17 mouse cellular contexts compared by ENCODE assay signal in genomic region chr11:95085710-95086109, GRCm38 (mm10). TPM values are rescaled to one million over a fixed set of nuclear protein-coding genes. Genes with fewer than 3 reads are reported as not detected.
DNase-seq lines count a peak whose midpoint lies in the region; ATAC-seq and TF ChIP-seq lines count a peak whose summit lies in the region.
"Had no signal": no experiment of that assay in that cellular context is flagged by ENCODE, and none has a peak within 500 bp of the region (broad histone marks: within the 10 kb centered on the region; RNA-seq: fewer than 3 reads in every experiment).

No protein-coding gene starts in this region.

- H3K4me3 ChIP-seq in heart, embryonic 13.5 days, result no peak overlapping the region
- H3K4me3 ChIP-seq in liver, postnatal 0 days (ENCODE audit: low read depth, low read length), result no peak overlapping the region
- H3K4me3 ChIP-seq in CH12.LX (replicated peaks in 1 of 3; ENCODE audit: low read depth in 2 of 3, low read length in 2 of 3, poor library complexity in 1 of 3), result no peak overlapping the region
- no peak overlapping the region for H3K4me3 ChIP-seq in embryonic fibroblast, embryonic 13.5 days (ENCODE audit: insufficient read depth, low read length)
- no peak overlapping the region for H3K4me3 ChIP-seq in intestine, postnatal 0 days (ENCODE audit: low read depth, low read length)
- H3K4me3 ChIP-seq: embryonic facial prominence, embryonic 12.5 days; hindbrain, embryonic 13.5 days; left cerebral cortex, adult 2 months had no signal

- in situ Hi-C loops in CH12.LX (cut with MboI; ENCODE audit: low pct_ligation_motif_present, low pct_unique_long_range_greater_than_20kb, low sequenced_read_pairs), result no loop called here

- no peak for TF ChIP-seq RAD21 in CH12.LX (IDR thresholded peaks at IDR 0.05; ENCODE audit: low read depth, low read length)

- no peaks in the 10 kb centered on the region for H3K9me3 ChIP-seq in heart, embryonic 13.5 days
- H3K9me3 ChIP-seq in liver, postnatal 0 days (ENCODE audit: low read length), result no peaks in the 10 kb centered on the region
- H3K9me3 ChIP-seq in CH12.LX (replicated peaks; ENCODE audit: low read length), result peaks cover 6% of the 10 kb centered on the region
- H3K9me3 ChIP-seq in intestine, postnatal 0 days (ENCODE audit: control insufficient read depth), result no peaks in the 10 kb centered on the region
- H3K9me3 ChIP-seq: embryonic facial prominence, embryonic 12.5 days; hindbrain, embryonic 13.5 days had no signal

- no peak for TF ChIP-seq CTCF in liver, postnatal 0 days (IDR thresholded peaks at IDR 0.05; ENCODE audit: low read depth)
- no peak for TF ChIP-seq CTCF in CH12.LX (conservative IDR thresholded peaks at IDR 0.05 in 1 of 2, IDR thresholded peaks at IDR 0.05 in 1 of 2; ENCODE audit: low read depth in 2 of 2, low read length in 2 of 2)
- no peak for TF ChIP-seq CTCF in embryonic fibroblast, embryonic 13.5 days (IDR thresholded peaks at IDR 0.05; ENCODE audit: borderline replicate concordance, insufficient read depth, low read length)
- TF ChIP-seq CTCF in intestine, postnatal 0 days (IDR thresholded peaks at IDR 0.05; ENCODE audit: low read depth), result no peak

- 15% methylated on average over 5 of the region's 5 CpGs for WGBS in heart, embryonic 13.5 days
- WGBS in liver, postnatal 0 days (ENCODE audit: insufficient replicate concordance), result 19% methylated on average over 5 of the region's 5 CpGs
- whole genome bisulfite sequencing in intestine, postnatal 0 days, result 34% methylated on average over 5 of the region's 5 CpGs

- H3K4me1 ChIP-seq in heart, embryonic 13.5 days, result peaks cover 46% of the 10 kb centered on the region
- peaks cover 3% of the 10 kb centered on the region; the same call in 1 of the 2 replicates for H3K4me1 ChIP-seq in liver, postnatal 0 days (ENCODE audit: insufficient read depth)
- H3K4me1 ChIP-seq in CH12.LX (ENCODE audit: control insufficient read depth in 1 of 2, insufficient read depth in 2 of 2), result peaks cover 23 to 50% of the 10 kb centered on the region in 2 experiments
- H3K4me1 ChIP-seq in embryonic fibroblast, embryonic 13.5 days (ENCODE audit: control insufficient read depth, insufficient read depth, low read length), result peaks cover 13% of the 10 kb centered on the region
- H3K4me1 ChIP-seq in intestine, postnatal 0 days (replicated peaks; ENCODE audit: control insufficient read depth, insufficient read depth, low read length), result no peaks in the 10 kb centered on the region
- H3K4me1 ChIP-seq: hindbrain, embryonic 13.5 days had no signal

- TF ChIP-seq EP300 in liver, postnatal 0 days (IDR thresholded peaks at IDR 0.05; ENCODE audit: low read depth), result no peak
- peak; percentile 62 for TF ChIP-seq EP300 in CH12.LX (IDR thresholded peaks at IDR 0.05; ENCODE audit: low read length)

- DNase-seq in heart, postnatal 25 days (ENCODE audit: low spot score), result no peak
- DNase-seq in liver (peak; percentile 41), CH12.LX (ENCODE audit: extremely low read depth) (no peak)
- DNase-seq in liver, postnatal 0 days, result no peak
- DNase-seq: cerebellum, adult 9-11 months; lung, postnatal 36 days; midbrain, embryonic 14.5 days; right cerebral cortex, postnatal 4 days; thymus, adult 2 months had no signal

- TF ChIP-seq POLR2A in CH12.LX (IDR thresholded peaks at IDR 0.05; ENCODE audit: low read depth, low read length), result no peak
- TF ChIP-seq POLR2A in embryonic fibroblast, embryonic 13.5 days (IDR thresholded peaks at IDR 0.05; ENCODE audit: low read depth, low read length), result no peak

- dilution Hi-C loops in CH12.LX (cut with MboI; ENCODE audit: extremely low pct_ligation_motif_present, extremely low pct_unique_long_range_greater_than_20kb, low sequenced_read_pairs), result no loop called here

- H3K79me2 ChIP-seq in CH12.LX (replicated peaks; ENCODE audit: control insufficient read depth, extremely low read depth, insufficient read depth, poor library complexity, severe bottlenecking), result no peaks in the 10 kb centered on the region

- H3K27ac ChIP-seq in heart, embryonic 13.5 days (replicated peaks), result peak overlapping the region; percentile 15; the same call in 1 of the 2 replicates
- H3K27ac ChIP-seq in liver, postnatal 0 days (ENCODE audit: low read depth), result no peak overlapping the region
- H3K27ac ChIP-seq in CH12.LX (ENCODE audit: insufficient read depth, low read depth), result no peak overlapping the region
- H3K27ac ChIP-seq in embryonic fibroblast, embryonic 13.5 days (ENCODE audit: insufficient read depth, low read length), result 0 out of 2 replicates have a peak overlapping the region, but pooled peaks have one; percentile 9
- H3K27ac ChIP-seq in intestine, postnatal 0 days (ENCODE audit: low read depth, low read length), result no peak overlapping the region
- H3K27ac ChIP-seq: embryonic facial prominence, embryonic 12.5 days; hindbrain, embryonic 13.5 days; left cerebral cortex, adult 2 months had no signal

- no peaks in the 10 kb centered on the region; the same call in 1 of the 2 replicates for H3K27me3 ChIP-seq in heart, embryonic 13.5 days (replicated peaks)
- H3K27me3 ChIP-seq in liver, postnatal 0 days (ENCODE audit: insufficient read depth, low read length), result no peaks in the 10 kb centered on the region
- peaks cover 3% of the 10 kb centered on the region for H3K27me3 ChIP-seq in CH12.LX (replicated peaks)
- no peaks in the 10 kb centered on the region for H3K27me3 ChIP-seq in intestine, postnatal 0 days (replicated peaks; ENCODE audit: control insufficient read depth, insufficient read depth, low read length)
- H3K27me3 ChIP-seq: embryonic facial prominence, embryonic 12.5 days; hindbrain, embryonic 13.5 days had no signal

- intact Hi-C loops in heart, postnatal 25 days (cut with DNase I), result no loop called here

- no peak overlapping the region for H3K4me2 ChIP-seq in heart, embryonic 13.5 days
- H3K4me2 ChIP-seq in liver, postnatal 0 days (ENCODE audit: low read depth, low read length), result no peak overlapping the region
- no peak overlapping the region for H3K4me2 ChIP-seq in CH12.LX (ENCODE audit: insufficient read depth, low read depth, poor library complexity, severe bottlenecking)
- H3K4me2 ChIP-seq in intestine, postnatal 0 days (replicated peaks; ENCODE audit: low read depth), result no peak overlapping the region
- H3K4me2 ChIP-seq: embryonic facial prominence, embryonic 12.5 days; hindbrain, embryonic 13.5 days had no signal

- H3K9ac ChIP-seq in heart, embryonic 13.5 days, result peak overlapping the region; percentile 6; the same call in 1 of the 2 replicates
- H3K9ac ChIP-seq in liver, postnatal 0 days (replicated peaks), result no peak overlapping the region
- no peak overlapping the region for H3K9ac ChIP-seq in CH12.LX (ENCODE audit: insufficient read depth, low read depth)
- H3K9ac ChIP-seq in intestine, postnatal 0 days (ENCODE audit: low read depth, low read length), result no peak overlapping the region
- H3K9ac ChIP-seq: embryonic facial prominence, embryonic 12.5 days; hindbrain, embryonic 13.5 days had no signal

- H3K36me3 ChIP-seq in heart, embryonic 13.5 days, result no peaks in the 10 kb centered on the region
- no peaks in the 10 kb centered on the region for H3K36me3 ChIP-seq in liver, postnatal 0 days (replicated peaks; ENCODE audit: insufficient read depth, low read length)
- H3K36me3 ChIP-seq in CH12.LX (replicated peaks in 1 of 2; ENCODE audit: control insufficient read depth in 1 of 2, insufficient read depth in 1 of 2, low read length in 1 of 2), result no peaks in the 10 kb centered on the region
- H3K36me3 ChIP-seq in intestine, postnatal 0 days (ENCODE audit: control insufficient read depth, insufficient read depth), result no peaks in the 10 kb centered on the region
- H3K36me3 ChIP-seq: embryonic facial prominence, embryonic 12.5 days; hindbrain, embryonic 13.5 days had no signal

- ATAC-seq in heart, embryonic 13.5 days (ENCODE audit: extremely low read depth, insufficient number of reproducible peaks, low FRiP score, low TSS enrichment), result no peak
- no peak; the same call in 1 of the 2 replicates for ATAC-seq in liver, postnatal 0 days
- ATAC-seq in intestine, postnatal 0 days, result no peak

TF ChIP-seq in CH12.LX, 34 proteins besides CTCF, POLR2A, EP300 and RAD21 (continues in another document):
- TF ChIP-seq ZNF384 (IDR thresholded peaks at IDR 0.05; ENCODE audit: low read depth, low read length) (no peak), JUND (conservative IDR thresholded peaks at IDR 0.05; ENCODE audit: low read depth, low read length) (no peak), SMC3 (IDR thresholded peaks at IDR 0.05; ENCODE audit: low read depth, low read length) (0 out of 2 replicates have a peak, but pooled peaks have one; percentile 5)

RNA-seq across cellular contexts. Expression of gene Itga3, which starts 9.1 kb away (rescaled TPM):
- 10.2 and 12.2 TPM in 2 replicates for polyA plus RNA-seq in heart, embryonic 13.5 days (2015; fragmentation: Nextera tagmentation; extraction: Ambion mirVana)
- 10 to 100 TPM; 10.8 to 11.7 TPM for total RNA-seq in heart, postnatal 25 days (2021)
- 0.97 and 1.0 TPM in 2 replicates for polyA plus RNA-seq in liver, postnatal 0 days (2015; fragmentation: Nextera tagmentation; extraction: Ambion mirVana)
- total RNA-seq in CH12.LX (2012; rRNA removed) (34.9 and 53.0 TPM in 2 replicates), CH12.LX (2014; rRNA removed) (5.5 and 5.8 TPM in 2 replicates)
- polyA plus RNA-seq in CH12.LX (2012; ENCODE audit: insufficient read length, low read depth), result 8.3 and 9.0 TPM in 2 replicates
- 6.9 and 12.8 TPM in 2 replicates for polyA plus RNA-seq in embryonic fibroblast, embryonic 13.5 days (2011; ENCODE audit: insufficient read length, low read depth, missing spikeins)
- 51.3 and 57.9 TPM in 2 replicates for polyA plus RNA-seq in intestine, postnatal 0 days (2015; fragmentation: Nextera tagmentation; extraction: Ambion mirVana)
- total RNA-seq: granulocyte monocyte progenitor cell, adult 5-6 weeks had no signal

RNA-seq across cellular contexts. Expression of gene Dlx3, which starts 34.2 kb away (rescaled TPM):
- polyA plus RNA-seq in heart, embryonic 13.5 days (2015; fragmentation: Nextera tagmentation; extraction: Ambion mirVana), result 0.17 TPM in 1 of 2 replicates, not detected in the other
- total RNA-seq in heart, postnatal 25 days (2021), result not detected
- not detected in 2 replicates for polyA plus RNA-seq in liver, postnatal 0 days (2015; fragmentation: Nextera tagmentation; extraction: Ambion mirVana)
- total RNA-seq in CH12.LX (2012; rRNA removed) (0.21 and 0.55 TPM in 2 replicates), CH12.LX (2014; rRNA removed) (0.08 TPM in 2 replicates)
- 0.17 and 0.22 TPM in 2 replicates for polyA plus RNA-seq in CH12.LX (2012; ENCODE audit: insufficient read length, low read depth)
- 0.19 TPM in 1 of 2 replicates, not detected in the other for polyA plus RNA-seq in embryonic fibroblast, embryonic 13.5 days (2011; ENCODE audit: insufficient read length, low read depth, missing spikeins)
- polyA plus RNA-seq in intestine, postnatal 0 days (2015; fragmentation: Nextera tagmentation; extraction: Ambion mirVana), result 0.30 and 0.44 TPM in 2 replicates
- total RNA-seq: adrenal gland, postnatal 14 days; granulocyte monocyte progenitor cell, adult 5-6 weeks; left cerebral cortex, adult 2 months had no signal

RNA-seq across cellular contexts. Expression of gene Pdk2, which starts 44.6 kb away (rescaled TPM):
- polyA plus RNA-seq in heart, embryonic 13.5 days (2015; fragmentation: Nextera tagmentation; extraction: Ambion mirVana), result 77.9 and 81.1 TPM in 2 replicates
- 100 to 1,000 TPM; 377 to 397 TPM for total RNA-seq in heart, postnatal 25 days (2021)
- polyA plus RNA-seq in liver, postnatal 0 days (2015; fragmentation: Nextera tagmentation; extraction: Ambion mirVana), result 16.2 and 17.3 TPM in 2 replicates
- total RNA-seq in CH12.LX (2012; rRNA removed), result not detected in 2 replicates
- total RNA-seq in CH12.LX (2014; rRNA removed), result not detected in 2 replicates
- not detected in 2 replicates for polyA plus RNA-seq in CH12.LX (2012; ENCODE audit: insufficient read length, low read depth)
- 8.6 and 10.0 TPM in 2 replicates for polyA plus RNA-seq in embryonic fibroblast, embryonic 13.5 days (2011; ENCODE audit: insufficient read length, low read depth, missing spikeins)
- polyA plus RNA-seq in intestine, postnatal 0 days (2015; fragmentation: Nextera tagmentation; extraction: Ambion mirVana), result 53.2 and 57.4 TPM in 2 replicates

Comparison
In these comparisons a context has a peak if more than half of its experiments do, and no peak if none do; other contexts are left out.
1. H3K27ac ChIP-seq: peak in heart, embryonic 13.5 days (single experiment) and embryonic fibroblast, embryonic 13.5 days (single experiment); none in liver, postnatal 0 days (single experiment), CH12.LX (single experiment) and intestine, postnatal 0 days (single experiment).